Mouse (Mus musculus) heart, postnatal 0 days (tissue): ENCODE data around the gene Cdc42.

ENCODE experiments used
- CTCF ChIP-seq: IDR thresholded peaks from 2 replicates; pipeline ENCODE4 v1.5.1; 2016; ENCODE audit warnings: antibody characterized with exemption, control low read depth, low read depth
- EP300 ChIP-seq: IDR thresholded peaks from 2 replicates; pipeline ENCODE4 v1.6.1; 2016; ENCODE audit warnings: antibody characterized with exemption, low read depth

DNA sequence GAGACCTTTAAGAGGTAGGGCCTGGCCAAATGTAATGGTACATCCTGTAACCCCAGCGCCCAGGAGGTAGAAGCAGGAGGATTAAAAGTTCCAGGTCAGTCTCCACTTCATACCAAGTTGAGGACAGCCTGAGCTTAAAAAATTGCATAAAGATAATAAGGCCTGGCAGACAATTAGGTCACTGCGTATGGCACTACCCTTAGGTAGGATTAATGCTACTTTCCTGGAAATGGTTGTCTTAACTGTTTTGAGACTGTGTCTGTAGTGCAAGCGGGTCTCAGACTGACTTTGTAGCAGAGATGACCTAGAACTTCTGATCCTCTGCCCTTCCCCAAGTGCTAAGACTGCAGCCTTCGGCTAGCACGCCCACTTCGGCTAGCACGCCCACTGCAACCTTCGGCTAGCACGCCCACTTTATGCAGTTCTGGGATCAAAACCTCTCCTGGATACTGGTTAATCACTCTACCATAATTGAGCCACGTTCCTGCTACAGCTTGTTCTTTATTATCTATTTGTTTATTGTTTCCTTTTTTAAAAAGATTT, 22.3 kb upstream of the Cdc42 start:
- TF ChIP-seq CTCF (no peak), EP300 (no peak)
